Mouse (Mus musculus) B cell, adult 62 days (primary cell): ENCODE measurements around the gene Gm17631. TPM values are rescaled to one million over a fixed set of nuclear protein-coding genes. Genes with fewer than 3 reads are reported as not detected.

ENCODE experiments used
- total RNA-seq: library from RNA; stranded (reverse); gene quantifications from 4 replicates; pipeline ENCODE4 v1.2.4, GENCODE M21; 2023

The Gm17631 gene
- not detected in 4 replicates for total RNA-seq

GRCm38 (mm10) chr6:129862349-129862748 is at the start of gene Gm17631:
Gene Gm17631 (plus strand): TSS chr6:129862649.

GRCm38 (mm10) chr6:129876549-129876948 is 14.1 kb downstream of the Gm17631 start, which contains the start of gene Klra17:
Gene Klra17 (minus strand): TSS chr6:129876672.

Other genes with a start within 250 kb of the Gm17631 start
- 0.60 to 1.1 TPM (median 0.79 TPM) in 4 replicates for gene Klrk1, start 238.8 kb upstream of the Gm17631 start, total RNA-seq
- not detected in 4 replicates for gene Klrc3, start 219.3 kb upstream of the Gm17631 start, total RNA-seq
- gene Klrc2, start 202.0 kb upstream of the Gm17631 start, total RNA-seq, result 0.47 to 0.55 TPM in 2 of 4 replicates, not detected in the others
- 1.4 to 2.0 TPM (median 1.6 TPM) in 4 replicates for gene Klrc1, start 183.7 kb upstream of the Gm17631 start, total RNA-seq
- gene Klri1, start 145.5 kb upstream of the Gm17631 start, total RNA-seq, result 0.75 to 0.94 TPM in 2 of 4 replicates, not detected in the others
- 0.33 to 1.0 TPM (median 0.51 TPM) in 3 of 4 replicates, not detected in the other for gene Klri2, start 122.2 kb upstream of the Gm17631 start, total RNA-seq
- gene Gm156, start 78.4 kb upstream of the Gm17631 start, total RNA-seq, result not detected in 4 replicates
- not detected in 4 replicates for gene Klra17, start 14.0 kb downstream of the Gm17631 start, total RNA-seq
- not detected in 4 replicates for gene Klra5, start 55.0 kb downstream of the Gm17631 start, total RNA-seq
- 1.0 TPM in 1 of 4 replicates, not detected in the others for gene Klra6, start 164.3 kb downstream of the Gm17631 start, total RNA-seq
- not detected in 4 replicates for gene Klra4, start 204.6 kb downstream of the Gm17631 start, total RNA-seq